Mouse (Mus musculus) midbrain, embryonic 11.5 days (tissue): ENCODE data around the gene Large2. TPM values are rescaled to one million over a fixed set of nuclear protein-coding genes. Genes with fewer than 3 reads are reported as not detected.

Source experiments
- ATAC-seq: fragments of 200-750 bp; cut with Nextera tagmentation; 2 replicates; pipeline ENCODE4 v1.8.0; 2017; ENCODE audit warnings: moderate TSS enrichment, moderate library complexity; ENCODE audit not compliant: low FRiP score
- DNase-seq: peaks from one replicate; pipeline ENCODE4 v3.0.0; 2015; ENCODE audit warnings: low spot score; ENCODE audit errors: missing footprints
- H3K27ac ChIP-seq: fragments of 300-500 bp; sonication (generic); 2 replicates; pipeline ENCODE4 v1.5.1; 2014; ENCODE audit warnings: low read depth, low read length
- H3K27me3 ChIP-seq: fragments of 300-500 bp; sonication (generic); 2 replicates; pipeline ENCODE4 v1.6.1; 2014; ENCODE audit warnings: mild to moderate bottlenecking, low read length, moderate library complexity, mixed read lengths; ENCODE audit not compliant: control insufficient read depth, insufficient read depth
- H3K36me3 ChIP-seq: fragments of 300-500 bp; sonication (generic); 2 replicates; pipeline ENCODE4 v1.6.1; 2014; ENCODE audit warnings: mild to moderate bottlenecking, low read length, moderate library complexity, mixed read lengths; ENCODE audit not compliant: control insufficient read depth, insufficient read depth
- H3K4me1 ChIP-seq: fragments of 300-500 bp; sonication (generic); 2 replicates; pipeline ENCODE4 v1.6.1; 2014; ENCODE audit warnings: low read length; ENCODE audit not compliant: control insufficient read depth, insufficient read depth
- H3K4me2 ChIP-seq: fragments of 300-500 bp; sonication (generic); 2 replicates; pipeline ENCODE4 v1.6.1; 2014; ENCODE audit warnings: mild to moderate bottlenecking, moderate library complexity
- H3K4me3 ChIP-seq: fragments of 300-500 bp; sonication (generic); 2 replicates; pipeline ENCODE4 v1.5.1; 2014; ENCODE audit warnings: low read depth, low read length
- H3K9ac ChIP-seq: fragments of 300-500 bp; sonication (generic); 2 replicates; pipeline ENCODE4 v1.6.1; 2014; ENCODE audit warnings: low read length
- H3K9me3 ChIP-seq: fragments of 300-500 bp; sonication (generic); 2 replicates; pipeline ENCODE4 v1.6.1; 2016; ENCODE audit warnings: low read length; ENCODE audit not compliant: control insufficient read depth
- WGBS: fragments of 180-500 bp; shearing (Covaris S2); extraction: QIAGEN DNeasy Blood & Tissue Kit; methylation state at CpG from one replicate; pipeline ENCODE4 v1.1.7; 2014; 5-methylcytosine and 5-hydroxymethylcytosine counted together
- polyA plus RNA-seq: library from polyadenylated mRNA; unstranded; fragments of >200 nt; fragmentation: Nextera tagmentation; extraction: Ambion mirVana; gene quantifications from 2 replicates; pipeline ENCODE4 v1.2.1, GENCODE M21; 2014

The Large2 gene
- polyA plus RNA-seq, 1 experiment from 2014 or later: 10.6 TPM

- Histone ChIP-seq H3K27ac (no peak overlapping the region), H3K9ac (no peak overlapping the region), H3K27me3 (no peaks in the 10 kb centered on the region), H3K4me2 (no peak overlapping the region), H3K9me3 (no peaks in the 10 kb centered on the region), H3K4me1 (peaks cover 36% of the 10 kb centered on the region), H3K4me3 (no peak overlapping the region), H3K36me3 (peaks cover 45% of the 10 kb centered on the region)
- ATAC-seq (no peak), DNase-seq (no peak)
- 91% methylated on average over 30 of the region's 30 CpGs for WGBS
Observed at GRCm38 (mm10) chr2:92386821-92387570, 12.3 kb upstream of the Large2 start.

GRCm38 (mm10) chr2:92385113-92386051 is 10.7 kb upstream of the Large2 start:
- Histone ChIP-seq H3K4me2 (no peak overlapping the region), H3K27ac (no peak overlapping the region), H3K4me1 (peaks cover 21% of the 10 kb centered on the region), H3K9me3 (no peaks in the 10 kb centered on the region), H3K4me3 (no peak overlapping the region), H3K36me3 (peaks cover 53% of the 10 kb centered on the region), H3K27me3 (no peaks in the 10 kb centered on the region), H3K9ac (no peak overlapping the region)
- no peak for ATAC-seq
- WGBS: 85% methylated on average over 22 of the region's 22 CpGs
- DNase-seq: no peak

GRCm38 (mm10) chr2:92384101-92384500 is 9.4 kb upstream of the Large2 start:
- H3K4me1 ChIP-seq: peaks cover 13% of the 10 kb centered on the region
- 70% methylated on average over 4 of the region's 4 CpGs for WGBS
- no peaks in the 10 kb centered on the region for H3K27me3 ChIP-seq
- no peak overlapping the region for H3K4me2 ChIP-seq
- ATAC-seq (no peak), DNase-seq (no peak)
- H3K27ac ChIP-seq: no peak overlapping the region
- H3K9ac ChIP-seq: no peak overlapping the region
- peaks cover 55% of the 10 kb centered on the region for H3K36me3 ChIP-seq
- no peaks in the 10 kb centered on the region for H3K9me3 ChIP-seq
- no peak overlapping the region for H3K4me3 ChIP-seq

GRCm38 (mm10) chr2:92382759-92383158 is 8.1 kb upstream of the Large2 start:
- H3K9me3 ChIP-seq: no peaks in the 10 kb centered on the region
- no peaks in the 10 kb centered on the region for H3K27me3 ChIP-seq
- no peak overlapping the region for H3K4me3 ChIP-seq
- H3K4me1 ChIP-seq: peaks cover 4% of the 10 kb centered on the region
- ATAC-seq (no peak), DNase-seq (no peak)
- no peak overlapping the region for H3K9ac ChIP-seq
- H3K4me2 ChIP-seq: no peak overlapping the region
- WGBS: 90% methylated on average over 4 of the region's 4 CpGs
- peaks cover 55% of the 10 kb centered on the region for H3K36me3 ChIP-seq
- no peak overlapping the region for H3K27ac ChIP-seq

GRCm38 (mm10) chr2:92381901-92382588 is 7.4 kb upstream of the Large2 start, which contains the start of gene 1700029I15Rik:
TSS of gene 1700029I15Rik (plus strand) at chr2:92382538.
- Histone ChIP-seq H3K9me3 (no peaks in the 10 kb centered on the region), H3K4me1 (no peaks in the 10 kb centered on the region), H3K27ac (no peak within 1 kb of the TSS), H3K4me2 (no peak within 1 kb of the TSS), H3K4me3 (no peak within 1 kb of the TSS), H3K27me3 (no peaks in the 10 kb centered on the region), H3K9ac (no peak within 1 kb of the TSS), H3K36me3 (peaks cover 51% of the 10 kb centered on the region)
- DNase-seq: no peak
- no peak for ATAC-seq
- WGBS: 86% methylated on average over 5 of the region's 5 CpGs

- ATAC-seq: no peak
- Histone ChIP-seq H3K27me3 (no peaks in the 10 kb centered on the region), H3K27ac (no peak overlapping the region), H3K36me3 (peaks cover 43% of the 10 kb centered on the region), H3K4me3 (no peak overlapping the region), H3K4me1 (peaks cover 2% of the 10 kb centered on the region), H3K9ac (no peak overlapping the region), H3K9me3 (no peaks in the 10 kb centered on the region), H3K4me2 (no peak overlapping the region)
- DNase-seq: no peak
- 85% methylated on average over 5 of the region's 5 CpGs for WGBS
Observed at GRCm38 (mm10) chr2:92381161-92381560, 6.5 kb upstream of the Large2 start.

GRCm38 (mm10) chr2:92380495-92381050 is 5.9 kb upstream of the Large2 start:
- Histone ChIP-seq H3K27me3 (no peaks in the 10 kb centered on the region), H3K9ac (no peak overlapping the region), H3K9me3 (no peaks in the 10 kb centered on the region), H3K4me2 (no peak overlapping the region), H3K4me3 (no peak overlapping the region), H3K36me3 (peaks cover 37% of the 10 kb centered on the region), H3K27ac (no peak overlapping the region), H3K4me1 (peaks cover 7% of the 10 kb centered on the region)
- ATAC-seq (no peak), DNase-seq (no peak)
- 79% methylated on average over 6 of the region's 6 CpGs for WGBS

- H3K4me2 ChIP-seq: no peak overlapping the region
- WGBS: 80% methylated on average over 17 of the region's 17 CpGs
- DNase-seq: no peak
- ATAC-seq: no peak
- H3K4me3 ChIP-seq: no peak overlapping the region
- no peaks in the 10 kb centered on the region for H3K27me3 ChIP-seq
- peaks cover 32% of the 10 kb centered on the region for H3K36me3 ChIP-seq
- H3K27ac ChIP-seq: no peak overlapping the region
- H3K9ac ChIP-seq: no peak overlapping the region
- H3K4me1 ChIP-seq: peaks cover 9% of the 10 kb centered on the region
- H3K9me3 ChIP-seq: no peaks in the 10 kb centered on the region
Observed at GRCm38 (mm10) chr2:92379783-92380494, 5.3 kb upstream of the Large2 start.
